Mouse (Mus musculus): ENCODE results near the gene Mtss1l. TPM values are rescaled to one million over a fixed set of nuclear protein-coding genes. Genes with fewer than 3 reads are reported as not detected.

Mtss1l gene
- polyA plus RNA-seq, 1 experiment from 2014 or later, result 9.2 TPM

GRCm38 (mm10) chr8:110711271-110711934 is 9.9 kb upstream of the Mtss1l start:
- Histone ChIP-seq H3K9ac (ENCODE audit: low read depth, low read length) (no peak overlapping the region; the same call in 1 of the 2 replicates), H3K4me2 (0 out of 2 replicates have a peak overlapping the region, but pooled peaks have one; percentile 9), H3K4me1 (ENCODE audit: control insufficient read depth, insufficient read depth, low read length) (peaks cover 53% of the 10 kb centered on the region), H3K27me3 (ENCODE audit: control insufficient read depth, insufficient read depth, low read length) (no peaks in the 10 kb centered on the region), H3K27ac (ENCODE audit: low read depth, low read length) (peak overlapping the region; percentile 70), H3K4me3 (ENCODE audit: low read depth, low read length) (no peak overlapping the region), H3K36me3 (ENCODE audit: control insufficient read depth, insufficient read depth, low read length) (no peaks in the 10 kb centered on the region), H3K9me3 (replicated peaks; ENCODE audit: control insufficient read depth, low read length) (no peaks in the 10 kb centered on the region)
- WGBS (ENCODE audit: insufficient replicate concordance), result 27% methylated on average over 13 of the region's 13 CpGs
- peak; percentile 69 for ATAC-seq (replicated peaks; ENCODE audit: insufficient number of reproducible peaks, low FRiP score, low TSS enrichment)

GRCm38 (mm10) chr8:110713073-110713472 is 8.2 kb upstream of the Mtss1l start:
- no peaks in the 10 kb centered on the region for H3K27me3 ChIP-seq (ENCODE audit: control insufficient read depth, insufficient read depth, low read length)
- peaks cover 59% of the 10 kb centered on the region for H3K4me1 ChIP-seq (ENCODE audit: control insufficient read depth, insufficient read depth, low read length)
- 60% methylated on average over 7 of the region's 7 CpGs for WGBS (ENCODE audit: insufficient replicate concordance)
- no peak overlapping the region for H3K9ac ChIP-seq (ENCODE audit: low read depth, low read length)
- no peaks in the 10 kb centered on the region for H3K9me3 ChIP-seq (replicated peaks; ENCODE audit: control insufficient read depth, low read length)
- no peak for ATAC-seq (replicated peaks; ENCODE audit: insufficient number of reproducible peaks, low FRiP score, low TSS enrichment)
- H3K36me3 ChIP-seq (ENCODE audit: control insufficient read depth, insufficient read depth, low read length), result no peaks in the 10 kb centered on the region
- H3K4me2 ChIP-seq, result no peak overlapping the region
- no peak overlapping the region for H3K27ac ChIP-seq (ENCODE audit: low read depth, low read length)
- no peak overlapping the region for H3K4me3 ChIP-seq (ENCODE audit: low read depth, low read length)

GRCm38 (mm10) chr8:110714827-110715519 is 6.3 kb upstream of the Mtss1l start:
- peak overlapping the region; percentile 12 for H3K4me2 ChIP-seq
- no peak for ATAC-seq (replicated peaks; ENCODE audit: insufficient number of reproducible peaks, low FRiP score, low TSS enrichment)
- WGBS (ENCODE audit: insufficient replicate concordance), result 63% methylated on average over 15 of the region's 15 CpGs

GRCm38 (mm10) chr8:110716075-110716474 is 5.2 kb upstream of the Mtss1l start:
- Histone ChIP-seq H3K27ac (ENCODE audit: low read depth, low read length) (peak overlapping the region; percentile 73), H3K36me3 (ENCODE audit: control insufficient read depth, insufficient read depth, low read length) (no peaks in the 10 kb centered on the region), H3K4me2 (no peak overlapping the region), H3K27me3 (ENCODE audit: control insufficient read depth, insufficient read depth, low read length) (no peaks in the 10 kb centered on the region; the same call in 1 of the 2 replicates), H3K4me1 (ENCODE audit: control insufficient read depth, insufficient read depth, low read length) (peaks cover 75% of the 10 kb centered on the region), H3K9ac (ENCODE audit: low read depth, low read length) (peak overlapping the region; percentile 29; the same call in 1 of the 2 replicates), H3K9me3 (replicated peaks; ENCODE audit: control insufficient read depth, low read length) (no peaks in the 10 kb centered on the region), H3K4me3 (ENCODE audit: low read depth, low read length) (no peak overlapping the region)
- WGBS (ENCODE audit: insufficient replicate concordance), result 57% methylated on average over 4 of the region's 4 CpGs
- no peak for ATAC-seq (replicated peaks; ENCODE audit: insufficient number of reproducible peaks, low FRiP score, low TSS enrichment)

More at GRCm38 (mm10) chr8:110714827-110715519, 6.3 kb upstream of the Mtss1l start:
- Histone ChIP-seq H3K27ac (ENCODE audit: low read depth, low read length) (peak overlapping the region; percentile 79), H3K9me3 (replicated peaks; ENCODE audit: control insufficient read depth, low read length) (no peaks in the 10 kb centered on the region), H3K4me3 (ENCODE audit: low read depth, low read length) (no peak overlapping the region), H3K27me3 (ENCODE audit: control insufficient read depth, insufficient read depth, low read length) (no peaks in the 10 kb centered on the region; the same call in 1 of the 2 replicates), H3K36me3 (ENCODE audit: control insufficient read depth, insufficient read depth, low read length) (no peaks in the 10 kb centered on the region), H3K9ac (ENCODE audit: low read depth, low read length) (peak overlapping the region; percentile 31), H3K4me1 (ENCODE audit: control insufficient read depth, insufficient read depth, low read length) (peaks cover 77% of the 10 kb centered on the region)

- H3K4me2 ChIP-seq, result no peak overlapping the region
- no peaks in the 10 kb centered on the region; the same call in 1 of the 2 replicates for H3K27me3 ChIP-seq (ENCODE audit: control insufficient read depth, insufficient read depth, low read length)
- peaks cover 65% of the 10 kb centered on the region for H3K4me1 ChIP-seq (ENCODE audit: control insufficient read depth, insufficient read depth, low read length)
- H3K4me3 ChIP-seq (ENCODE audit: low read depth, low read length), result no peak overlapping the region
- H3K9me3 ChIP-seq (replicated peaks; ENCODE audit: control insufficient read depth, low read length), result no peaks in the 10 kb centered on the region
- no peak overlapping the region for H3K27ac ChIP-seq (ENCODE audit: low read depth, low read length)
- no peak for ATAC-seq (replicated peaks; ENCODE audit: insufficient number of reproducible peaks, low FRiP score, low TSS enrichment)
- 62% methylated on average over 7 of the region's 7 CpGs for WGBS (ENCODE audit: insufficient replicate concordance)
- no peaks in the 10 kb centered on the region for H3K36me3 ChIP-seq (ENCODE audit: control insufficient read depth, insufficient read depth, low read length)
- no peak overlapping the region for H3K9ac ChIP-seq (ENCODE audit: low read depth, low read length)
Measured at GRCm38 (mm10) chr8:110717131-110717530, 4.1 kb upstream of the Mtss1l start.

- Histone ChIP-seq H3K9me3 (replicated peaks; ENCODE audit: control insufficient read depth, low read length) (no peaks in the 10 kb centered on the region), H3K9ac (ENCODE audit: low read depth, low read length) (0 out of 2 replicates have a peak overlapping the region, but pooled peaks have one; percentile 36), H3K4me1 (ENCODE audit: control insufficient read depth, insufficient read depth, low read length) (peaks cover 64% of the 10 kb centered on the region), H3K27me3 (ENCODE audit: control insufficient read depth, insufficient read depth, low read length) (no peaks in the 10 kb centered on the region; the same call in 1 of the 2 replicates), H3K4me3 (ENCODE audit: low read depth, low read length) (no peak overlapping the region), H3K4me2 (no peak overlapping the region), H3K27ac (ENCODE audit: low read depth, low read length) (no peak overlapping the region), H3K36me3 (ENCODE audit: control insufficient read depth, insufficient read depth, low read length) (no peaks in the 10 kb centered on the region)
- 86% methylated on average over 8 of the region's 8 CpGs for WGBS (ENCODE audit: insufficient replicate concordance)
- no peak for ATAC-seq (replicated peaks; ENCODE audit: insufficient number of reproducible peaks, low FRiP score, low TSS enrichment)
Measured at GRCm38 (mm10) chr8:110718209-110718968, 2.9 kb upstream of the Mtss1l start.

- H3K9me3 ChIP-seq (replicated peaks; ENCODE audit: control insufficient read depth, low read length), result no peaks in the 10 kb centered on the region
- peaks cover 69% of the 10 kb centered on the region for H3K4me1 ChIP-seq (ENCODE audit: control insufficient read depth, insufficient read depth, low read length)
- no peak overlapping the region for H3K27ac ChIP-seq (ENCODE audit: low read depth, low read length)
- no peaks in the 10 kb centered on the region; the same call in 1 of the 2 replicates for H3K27me3 ChIP-seq (ENCODE audit: control insufficient read depth, insufficient read depth, low read length)
- peak overlapping the region; percentile 7; the same call in 1 of the 2 replicates for H3K4me2 ChIP-seq
- H3K4me3 ChIP-seq (ENCODE audit: low read depth, low read length), result no peak overlapping the region
- WGBS (ENCODE audit: insufficient replicate concordance), result 41% methylated on average over 12 of the region's 12 CpGs
- no peak for ATAC-seq (replicated peaks; ENCODE audit: insufficient number of reproducible peaks, low FRiP score, low TSS enrichment)
- H3K9ac ChIP-seq (ENCODE audit: low read depth, low read length), result 0 out of 2 replicates have a peak overlapping the region, but pooled peaks have one; percentile 36
- H3K36me3 ChIP-seq (ENCODE audit: control insufficient read depth, insufficient read depth, low read length), result no peaks in the 10 kb centered on the region
Measured at GRCm38 (mm10) chr8:110718969-110719670, 2.2 kb upstream of the Mtss1l start.

Measured in heart, embryonic 11.5 days (tissue).